Mouse (Mus musculus) forebrain, postnatal 0 days (tissue): ENCODE measurements around the gene Ovol1. TPM values are rescaled to one million over a fixed set of nuclear protein-coding genes. Genes with fewer than 3 reads are reported as not detected.

Experiments
- ATAC-seq: fragments of 200-750 bp; cut with Nextera tagmentation; 2 replicates; pipeline ENCODE4 v1.8.0; 2017; ENCODE audit warnings: mild to moderate bottlenecking, moderate library complexity
- DNase-seq: peaks from one replicate; pipeline ENCODE4 v3.0.0-alpha.2; 2015
- H3K27ac ChIP-seq: fragments of 300-500 bp; sonication (generic); 2 replicates; pipeline ENCODE4 v1.5.1; 2014; ENCODE audit warnings: low read depth, mild to moderate bottlenecking, antibody characterized with exemption, low read length, moderate library complexity, mixed read lengths
- H3K27me3 ChIP-seq: fragments of 300-500 bp; sonication (generic); 2 replicates; pipeline ENCODE4 v1.6.1; 2014; ENCODE audit warnings: mild to moderate bottlenecking, low read length, mixed read lengths; ENCODE audit not compliant: insufficient read depth
- H3K36me3 ChIP-seq: fragments of 300-500 bp; sonication (generic); 2 replicates; pipeline ENCODE4 v1.6.1; 2014; ENCODE audit warnings: mild to moderate bottlenecking, moderate library complexity; ENCODE audit not compliant: insufficient read depth
- H3K4me1 ChIP-seq: fragments of 300-500 bp; sonication (generic); 2 replicates; pipeline ENCODE4 v1.6.1; 2014; ENCODE audit warnings: antibody characterized with exemption; ENCODE audit not compliant: insufficient read depth
- H3K4me2 ChIP-seq: fragments of 300-500 bp; sonication (generic); 2 replicates; pipeline ENCODE4 v1.6.1; 2014; ENCODE audit warnings: low read depth, mild to moderate bottlenecking, moderate library complexity
- H3K4me3 ChIP-seq: fragments of 300-500 bp; sonication (generic); 2 replicates; pipeline ENCODE4 v1.5.1; 2014; ENCODE audit warnings: low read depth, low read length, mixed read lengths
- H3K9ac ChIP-seq: fragments of 300-500 bp; sonication (generic); 2 replicates; pipeline ENCODE4 v1.6.1; 2014; ENCODE audit warnings: mild to moderate bottlenecking
- H3K9me3 ChIP-seq: fragments of 300-500 bp; sonication (generic); 2 replicates; pipeline ENCODE4 v1.6.1; 2016; ENCODE audit warnings: low read length
- CTCF ChIP-seq: sonication (generic); IDR thresholded peaks from 2 replicates; pipeline ENCODE4 v1.5.1; 2016; ENCODE audit warnings: antibody characterized with exemption, control low read depth, low read depth
- WGBS: fragments of 180-500 bp; shearing (Covaris S2); extraction: QIAGEN DNeasy Blood & Tissue Kit; methylation state at CpG from one replicate; pipeline ENCODE4 v1.1.7; 2014; 5-methylcytosine and 5-hydroxymethylcytosine counted together
- polyA plus RNA-seq: library from polyadenylated mRNA; unstranded; fragments of >200 nt; fragmentation: Nextera tagmentation; extraction: Ambion mirVana; gene quantifications from 2 replicates; pipeline ENCODE4 v1.2.1, GENCODE M21; 2015
- total RNA-seq: library from RNA; depleted of rRNA; stranded (reverse); fragments of >200 nt; gene quantifications from 2 replicates; pipeline ENCODE4 v1.2.3, GENCODE M21; 2014

The Ovol1 gene
- total and polyA plus RNA-seq, 2 experiments from 2014 or later = 0.11 TPM; not detected in 1

- no peaks in the 10 kb centered on the region for H3K36me3 ChIP-seq
- H3K27ac ChIP-seq = no peak overlapping the region
- 76% methylated on average over 4 of the region's 4 CpGs for WGBS
- no peaks in the 10 kb centered on the region for H3K27me3 ChIP-seq
- DNase-seq (no peak), ATAC-seq (no peak)
- TF ChIP-seq CTCF = no peak
- H3K4me2 ChIP-seq = no peak overlapping the region
- no peaks in the 10 kb centered on the region for H3K4me1 ChIP-seq
- H3K4me3 ChIP-seq = no peak overlapping the region
- no peak overlapping the region for H3K9ac ChIP-seq
- no peaks in the 10 kb centered on the region for H3K9me3 ChIP-seq
Measured at GRCm38 (mm10) chr19:5547471-5548056, 12.9 kb downstream of the Ovol1 start.

DNA sequence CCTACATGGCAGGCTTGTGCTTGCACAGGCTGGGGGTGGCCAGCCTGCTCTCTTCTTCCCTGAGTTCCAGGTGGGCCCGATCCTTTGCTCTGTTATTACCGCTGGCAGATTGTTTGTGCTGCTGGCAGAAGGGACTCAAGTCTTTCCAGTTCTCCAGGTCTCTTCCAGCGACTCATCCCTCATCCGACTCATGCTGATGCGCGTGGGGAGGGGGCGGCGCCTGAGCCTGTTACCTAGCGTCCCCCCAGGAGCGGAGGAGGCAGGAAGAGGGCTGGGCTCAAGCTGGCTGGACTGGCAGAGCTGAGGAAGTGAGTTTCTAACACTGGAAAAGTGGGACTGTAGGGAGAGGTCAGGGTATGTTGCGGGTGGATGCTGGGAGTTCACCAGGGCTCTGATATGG is 16.4 kb downstream of the Ovol1 start:
- DNase-seq (no peak), ATAC-seq (no peak)
- no peak overlapping the region for H3K4me3 ChIP-seq
- no peaks in the 10 kb centered on the region for H3K9me3 ChIP-seq
- no peak overlapping the region for H3K9ac ChIP-seq
- no peak for TF ChIP-seq CTCF
- no peak overlapping the region for H3K27ac ChIP-seq
- no peak overlapping the region for H3K4me2 ChIP-seq
- no peaks in the 10 kb centered on the region for H3K4me1 ChIP-seq
- WGBS = 63% methylated on average over 11 of the region's 11 CpGs
- H3K36me3 ChIP-seq = no peaks in the 10 kb centered on the region
- no peaks in the 10 kb centered on the region for H3K27me3 ChIP-seq

DNA sequence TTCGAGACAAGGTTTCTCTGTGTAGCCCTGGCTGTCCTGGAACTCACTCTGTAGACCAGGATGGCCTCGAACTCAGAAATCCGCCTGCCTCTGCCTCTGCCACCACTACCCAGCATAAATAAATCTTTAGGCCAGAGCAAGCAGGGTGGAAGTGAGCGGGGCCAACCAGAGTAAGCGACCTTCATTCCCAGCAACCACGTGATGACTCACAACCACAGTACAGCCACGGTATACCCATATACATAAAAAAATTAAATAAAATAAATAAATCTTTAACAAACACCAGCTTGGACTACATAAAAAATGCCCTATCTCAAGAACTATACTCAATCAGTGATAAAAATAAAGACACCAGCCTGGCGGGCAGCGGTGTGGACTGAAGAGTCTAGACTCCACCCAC is 17.1 kb downstream of the Ovol1 start:
- Histone ChIP-seq H3K4me3 (no peak overlapping the region), H3K4me2 (no peak overlapping the region), H3K27ac (no peak overlapping the region), H3K9ac (no peak overlapping the region), H3K9me3 (no peaks in the 10 kb centered on the region), H3K4me1 (no peaks in the 10 kb centered on the region), H3K27me3 (no peaks in the 10 kb centered on the region), H3K36me3 (no peaks in the 10 kb centered on the region)
- DNase-seq = no peak
- ATAC-seq = no peak
- WGBS = 85% methylated on average over 9 of the region's 9 CpGs
- no peak for TF ChIP-seq CTCF

- Histone ChIP-seq H3K4me3 (no peak overlapping the region), H3K27ac (no peak overlapping the region), H3K9me3 (no peaks in the 10 kb centered on the region), H3K4me2 (no peak overlapping the region), H3K4me1 (no peaks in the 10 kb centered on the region), H3K9ac (no peak overlapping the region), H3K36me3 (no peaks in the 10 kb centered on the region), H3K27me3 (no peaks in the 10 kb centered on the region)
- no peak for TF ChIP-seq CTCF
- ATAC-seq (no peak), DNase-seq (no peak)
- 63% methylated on average over 8 of the region's 8 CpGs for WGBS
Measured at GRCm38 (mm10) chr19:5538786-5539185, 21.7 kb downstream of the Ovol1 start.

DNA sequence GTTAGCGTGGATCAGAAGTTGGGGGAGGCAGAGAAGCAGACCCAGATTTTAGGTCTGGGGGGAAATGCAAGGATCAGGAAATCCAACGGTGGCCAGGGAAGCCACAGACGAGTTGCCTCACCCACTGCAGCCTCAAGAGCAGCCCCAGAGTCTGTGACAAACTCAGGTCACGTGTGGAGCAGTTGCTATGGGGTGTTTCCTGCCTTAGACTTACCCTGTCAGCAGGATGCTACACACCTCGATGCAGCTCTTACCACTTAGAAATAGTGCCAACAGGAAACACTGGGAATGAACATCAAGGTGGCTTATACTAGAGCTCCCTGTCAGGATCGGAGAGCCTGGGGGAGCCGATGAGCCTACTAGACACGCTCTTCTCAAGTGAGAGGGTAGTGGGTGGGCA is 27.9 kb downstream of the Ovol1 start:
- DNase-seq (no peak), ATAC-seq (no peak)
- TF ChIP-seq CTCF = no peak
- H3K4me3 ChIP-seq = no peak overlapping the region
- H3K4me1 ChIP-seq = peaks cover 9% of the 10 kb centered on the region
- H3K4me2 ChIP-seq = no peak overlapping the region
- H3K36me3 ChIP-seq = no peaks in the 10 kb centered on the region
- H3K27ac ChIP-seq = no peak overlapping the region
- H3K27me3 ChIP-seq = no peaks in the 10 kb centered on the region
- no peaks in the 10 kb centered on the region for H3K9me3 ChIP-seq
- no peak overlapping the region for H3K9ac ChIP-seq
- 78% methylated on average over 8 of the region's 8 CpGs for WGBS

DNA sequence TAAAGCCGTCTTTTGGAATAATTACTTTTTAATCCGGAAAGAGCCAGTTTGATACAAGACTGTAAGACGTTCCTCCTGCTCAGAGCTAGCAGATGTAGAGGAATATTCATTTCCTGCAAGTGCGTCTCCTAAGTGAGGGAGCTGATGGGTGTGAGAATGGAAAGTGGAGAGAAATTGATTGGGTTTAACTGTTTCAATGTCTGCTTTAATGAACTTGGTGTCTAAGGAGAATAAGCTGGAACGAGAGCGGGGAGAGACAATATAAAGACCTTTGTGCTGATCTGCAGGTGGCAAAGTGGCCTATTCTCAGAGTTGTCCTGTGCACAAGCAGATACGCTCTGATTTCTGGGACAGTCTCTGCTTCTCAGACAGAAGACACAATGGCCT is 30.3 kb downstream of the Ovol1 start:
- Histone ChIP-seq H3K9ac (no peak overlapping the region), H3K27me3 (no peaks in the 10 kb centered on the region), H3K9me3 (no peaks in the 10 kb centered on the region), H3K36me3 (no peaks in the 10 kb centered on the region), H3K27ac (peak overlapping the region; percentile 51), H3K4me3 (peak overlapping the region; percentile 2; the same call in 1 of the 2 replicates), H3K4me1 (peaks cover 9% of the 10 kb centered on the region), H3K4me2 (peak overlapping the region; percentile 33)
- WGBS = 10% methylated on average over 7 of the region's 7 CpGs
- TF ChIP-seq CTCF = no peak
- peak; percentile 75 for ATAC-seq
- DNase-seq = no peak

DNA sequence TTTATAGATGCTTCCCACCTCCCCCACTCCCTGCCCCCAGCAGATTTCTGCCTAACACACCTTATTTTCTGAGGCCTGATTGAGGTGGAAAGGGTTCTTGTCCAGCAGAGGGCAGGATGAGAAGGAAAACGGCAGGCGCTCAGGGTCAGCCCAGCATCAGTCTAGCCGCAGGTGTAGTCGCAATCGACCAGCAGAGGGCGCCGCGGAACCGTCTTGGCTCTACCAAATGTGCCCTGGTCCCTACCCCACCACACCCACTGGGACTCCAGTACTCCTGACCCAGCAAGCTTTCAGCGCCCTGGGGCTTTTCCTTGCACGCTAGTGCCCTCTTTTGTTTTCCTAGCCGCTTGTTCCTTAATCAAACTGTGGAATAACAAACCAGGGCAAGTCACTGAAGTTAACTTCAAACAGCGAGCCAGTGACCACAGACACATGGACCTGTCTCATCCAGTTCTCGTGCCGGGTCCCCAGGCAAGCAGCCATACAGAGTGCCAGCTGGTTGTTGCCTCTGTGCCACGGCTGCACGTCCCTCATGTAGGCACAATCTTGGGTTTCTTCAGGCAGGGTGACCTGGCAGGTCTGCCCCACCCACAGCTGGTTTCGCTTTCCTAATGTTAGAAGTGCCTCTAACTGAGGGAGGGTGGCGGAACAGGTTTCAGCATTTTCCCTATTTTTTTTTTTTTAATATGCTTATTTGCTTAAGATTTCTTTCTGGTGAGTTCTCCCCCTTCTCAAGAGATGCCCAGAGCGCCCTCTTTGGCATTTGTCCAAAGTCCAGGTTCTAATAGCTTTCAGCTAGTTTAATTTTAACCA is 30.9 kb downstream of the Ovol1 start:
- H3K27me3 ChIP-seq = no peaks in the 10 kb centered on the region
- TF ChIP-seq CTCF = peak; percentile 95
- no peak overlapping the region for H3K9ac ChIP-seq
- WGBS = 10% methylated on average over 20 of the region's 20 CpGs
- H3K36me3 ChIP-seq = no peaks in the 10 kb centered on the region
- peak overlapping the region; percentile 51; the same call in 1 of the 2 replicates for H3K27ac ChIP-seq
- no peaks in the 10 kb centered on the region for H3K9me3 ChIP-seq
- H3K4me3 ChIP-seq = peak overlapping the region; percentile 2; the same call in 1 of the 2 replicates
- ATAC-seq (peak; percentile 93), DNase-seq (peak; percentile 85)
- peak overlapping the region; percentile 33 for H3K4me2 ChIP-seq
- peaks cover 9% of the 10 kb centered on the region for H3K4me1 ChIP-seq
